Mouse (Mus musculus) kidney, adult 11 months (tissue): ENCODE measurements around the gene Mapkbp1.

Experiments used
- DNase-seq: peaks from one replicate; pipeline ENCODE4 v3.0.0; 2022

The Mapkbp1 gene

GRCm38 (mm10) chr2:120011462-120012200, 39.1 kb downstream of the Mapkbp1 start:
- DNase-seq: peak; percentile 25

GRCm38 (mm10) chr2:120012924-120013323, 40.4 kb downstream of the Mapkbp1 start:
- DNase-seq: no peak

DNA sequence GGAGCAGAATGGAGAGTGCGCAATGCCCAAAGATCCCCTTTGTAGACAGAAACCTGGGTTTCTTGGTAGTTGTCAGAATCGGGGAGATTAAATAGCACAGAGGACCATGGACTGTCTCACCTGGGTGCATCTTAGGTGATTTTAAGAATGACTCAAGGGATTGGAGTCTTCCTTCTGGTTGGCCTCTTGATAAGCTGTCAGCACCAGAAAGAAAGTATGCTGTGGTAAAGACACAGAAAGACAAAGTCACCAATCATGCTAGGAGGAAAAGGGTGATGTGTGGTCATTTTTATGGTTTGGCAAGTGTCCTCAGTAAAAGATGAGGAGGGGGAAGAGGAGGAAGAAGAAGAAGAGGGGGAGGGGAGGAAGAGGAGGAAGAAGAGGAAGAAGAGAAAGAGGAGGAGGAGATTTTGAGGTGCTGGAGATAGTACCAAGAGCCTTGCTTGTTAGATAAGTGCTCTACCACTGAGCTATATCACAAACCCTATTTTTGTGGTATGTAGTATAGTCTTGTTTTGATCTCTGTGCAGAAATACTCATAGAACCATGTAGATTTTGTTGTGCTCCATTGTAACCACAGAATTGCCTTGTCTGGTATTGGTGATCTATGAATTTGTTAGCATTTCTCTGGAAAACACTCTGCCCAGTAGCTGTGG, 41.5 kb downstream of the Mapkbp1 start:
- no peak for DNase-seq

- DNase-seq: no peak
These were observed 43.4 kb downstream of the Mapkbp1 start for GRCm38 (mm10) chr2:120015882-120016281.

GRCm38 (mm10) chr2:120017599-120017998, 45.1 kb downstream of the Mapkbp1 start:
- no peak for DNase-seq

GRCm38 (mm10) chr2:120024337-120024736, 51.8 kb downstream of the Mapkbp1 start:
- peak; percentile 22 for DNase-seq

GRCm38 (mm10) chr2:120026984-120027949, 54.8 kb downstream of the Mapkbp1 start, which contains the start of the genes Jmjd7 and Gm28042:
TSS of gene Jmjd7 (plus strand) at chr2:120027483.
TSS of gene Gm28042 (plus strand) at chr2:120027493.
- DNase-seq: peak; percentile 85

DNA sequence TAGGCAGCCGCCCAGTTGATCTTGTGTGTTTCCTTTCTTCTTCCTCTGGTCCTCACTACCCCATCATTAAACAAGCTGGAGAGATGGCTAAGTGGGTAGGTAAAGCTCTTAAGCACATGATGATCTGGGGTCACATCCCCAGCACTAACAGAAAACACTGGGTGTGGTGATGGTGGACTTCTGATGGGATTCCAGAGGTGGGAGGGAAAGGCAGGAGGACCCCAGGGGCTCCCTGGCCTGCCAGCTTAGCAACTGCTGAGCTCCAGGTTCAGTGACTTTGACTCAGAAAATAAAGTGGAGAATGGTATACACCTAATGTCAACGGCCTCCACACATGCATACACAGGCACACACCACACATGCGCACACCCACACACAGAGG, 55.4 kb downstream of the Mapkbp1 start:
- no peak for DNase-seq

- DNase-seq: no peak
These were observed 57.9 kb downstream of the Mapkbp1 start for GRCm38 (mm10) chr2:120030380-120030779.

- no peak for DNase-seq
These were observed 60.4 kb downstream of the Mapkbp1 start, which contains the start of gene Pla2g4b for GRCm38 (mm10) chr2:120032726-120033467. TSS of gene Pla2g4b (plus strand) at chr2:120033417.

- no peak for DNase-seq
These were observed 61.2 kb downstream of the Mapkbp1 start for GRCm38 (mm10) chr2:120033726-120034125.

GRCm38 (mm10) chr2:120037744-120038143, 65.2 kb downstream of the Mapkbp1 start:
- no peak for DNase-seq

DNA sequence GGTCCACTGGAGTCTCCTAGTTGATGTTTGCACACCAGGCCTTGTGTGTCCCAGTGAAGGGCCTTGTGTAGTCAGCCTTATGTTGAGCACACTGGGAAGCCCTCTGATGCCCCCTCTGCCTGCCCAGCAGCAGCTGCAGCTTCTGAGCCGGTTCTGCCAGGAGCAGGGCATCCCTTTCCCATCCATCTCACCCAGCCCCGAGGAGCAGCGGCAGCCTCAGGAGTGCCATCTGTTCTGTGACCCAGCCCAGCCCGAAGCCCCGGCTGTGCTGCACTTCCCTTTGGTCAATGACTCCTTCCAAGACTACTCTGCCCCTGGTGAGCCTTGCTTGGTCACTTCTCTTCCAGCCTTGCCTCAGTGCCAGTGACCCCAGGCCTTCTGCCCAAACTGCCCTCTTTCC, 68.5 kb downstream of the Mapkbp1 start:
- no peak for DNase-seq

DNA sequence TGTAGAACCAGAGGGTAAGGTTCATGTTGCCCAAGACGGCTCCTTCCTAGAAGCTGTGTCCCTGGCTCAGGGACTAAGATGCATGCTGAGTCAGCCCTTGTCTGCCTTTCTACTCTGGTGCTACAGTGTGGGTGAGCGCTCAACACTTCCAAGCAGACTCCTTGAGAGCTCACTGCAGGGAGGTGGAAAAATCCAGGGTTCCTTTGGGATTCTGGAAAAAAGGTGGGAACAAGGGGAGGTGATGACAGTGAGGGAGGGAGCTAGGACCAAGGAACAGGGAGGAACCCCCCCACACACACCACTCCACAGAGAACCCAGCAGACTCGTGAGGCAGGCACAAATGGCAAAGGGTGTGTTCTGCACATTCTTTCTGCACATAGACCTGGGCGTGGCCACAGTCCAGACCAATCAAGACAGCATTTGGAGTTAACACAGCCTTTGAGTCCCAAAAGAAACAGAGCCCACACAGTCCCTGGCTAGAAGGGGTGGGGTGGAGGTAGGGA, 71.7 kb downstream of the Mapkbp1 start:
- peak; percentile 16 for DNase-seq

- DNase-seq: no peak
These were observed 72.2 kb downstream of the Mapkbp1 start for GRCm38 (mm10) chr2:120044676-120045075.

GRCm38 (mm10) chr2:120046486-120047310, 74.2 kb downstream of the Mapkbp1 start:
- no peak for DNase-seq

DNA sequence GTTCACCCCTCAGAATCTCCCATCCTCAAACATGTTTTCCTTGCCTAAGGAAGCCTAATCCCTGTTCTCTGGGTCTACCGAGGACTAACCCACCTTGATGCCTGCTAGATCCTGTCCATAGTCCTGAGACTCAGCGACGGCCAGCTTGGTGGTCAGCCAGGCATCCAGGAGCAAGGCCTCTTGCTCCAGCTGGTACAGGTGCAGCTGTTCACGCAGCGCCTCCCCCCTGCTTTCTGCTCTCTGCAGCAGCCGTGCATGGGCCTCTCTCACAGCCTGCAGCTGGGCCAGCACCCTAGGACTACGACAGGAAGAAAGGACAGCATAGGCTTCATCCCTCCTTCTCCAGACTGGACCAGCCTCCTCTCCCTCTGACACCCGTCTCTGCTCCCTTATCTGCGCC, 75.7 kb downstream of the Mapkbp1 start:
- DNase-seq: no peak

DNA sequence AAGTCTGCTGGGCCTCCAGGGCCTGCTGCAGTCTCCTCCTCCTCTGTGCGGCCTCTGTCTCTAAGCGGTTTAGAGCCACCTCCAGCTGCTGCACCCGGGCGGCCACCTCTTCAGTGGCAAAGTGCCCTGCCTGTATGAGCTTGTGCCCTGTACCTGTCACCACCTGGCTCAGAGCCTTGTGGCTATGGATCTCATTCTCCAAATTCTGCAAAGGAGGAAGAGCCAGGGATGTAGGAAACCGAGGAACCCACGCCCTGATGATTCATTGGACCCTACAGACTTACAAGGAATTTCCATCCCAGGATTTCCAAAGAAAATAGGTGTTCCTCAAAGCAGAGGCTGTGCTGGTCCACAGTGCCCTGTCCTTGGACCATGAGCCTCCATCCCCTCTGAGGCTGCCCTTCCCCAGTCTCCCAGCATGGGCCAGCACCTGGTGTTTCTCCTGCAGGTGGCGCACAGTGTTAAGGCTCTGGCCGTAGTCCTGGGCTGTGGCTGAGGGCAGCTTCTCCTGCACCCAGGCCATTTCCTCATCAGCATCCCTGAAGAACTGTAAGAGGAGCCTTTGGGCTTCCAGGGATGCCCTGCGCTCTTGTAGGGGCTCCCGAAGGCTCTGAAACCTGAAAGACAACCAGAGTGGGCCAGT, 77.3 kb downstream of the Mapkbp1 start:
- DNase-seq: peak; percentile 28

DNA sequence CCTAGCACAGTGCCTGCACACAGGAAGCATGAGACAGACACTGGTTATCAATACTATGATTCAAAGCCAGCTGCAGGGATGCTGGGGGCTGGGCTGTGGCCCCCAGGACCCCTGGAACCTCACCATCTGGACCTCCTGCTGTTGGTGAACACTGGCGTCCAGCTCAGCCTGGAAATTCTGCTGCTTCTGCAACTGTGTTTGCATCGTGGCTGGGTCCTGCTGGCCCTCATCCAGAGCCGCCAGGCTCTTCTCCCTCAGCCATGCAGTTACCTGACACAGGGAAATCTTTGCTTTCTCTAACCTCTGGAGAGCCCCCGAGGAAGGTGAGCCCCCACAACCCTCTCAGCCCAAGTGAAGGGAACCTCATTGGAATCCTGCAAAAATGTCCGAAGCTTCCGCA, 78.9 kb downstream of the Mapkbp1 start:
- no peak for DNase-seq

- no peak for DNase-seq
These were observed 82.5 kb downstream of the Mapkbp1 start for GRCm38 (mm10) chr2:120054771-120055552.
